Mouse (Mus musculus): ENCODE data around the gene Psma6. TPM values are rescaled to one million over a fixed set of nuclear protein-coding genes. Genes with fewer than 3 reads are reported as not detected.

The Psma6 gene
- total RNA-seq, 2 experiments from 2014 or later = 140 to 155 TPM

DNA sequence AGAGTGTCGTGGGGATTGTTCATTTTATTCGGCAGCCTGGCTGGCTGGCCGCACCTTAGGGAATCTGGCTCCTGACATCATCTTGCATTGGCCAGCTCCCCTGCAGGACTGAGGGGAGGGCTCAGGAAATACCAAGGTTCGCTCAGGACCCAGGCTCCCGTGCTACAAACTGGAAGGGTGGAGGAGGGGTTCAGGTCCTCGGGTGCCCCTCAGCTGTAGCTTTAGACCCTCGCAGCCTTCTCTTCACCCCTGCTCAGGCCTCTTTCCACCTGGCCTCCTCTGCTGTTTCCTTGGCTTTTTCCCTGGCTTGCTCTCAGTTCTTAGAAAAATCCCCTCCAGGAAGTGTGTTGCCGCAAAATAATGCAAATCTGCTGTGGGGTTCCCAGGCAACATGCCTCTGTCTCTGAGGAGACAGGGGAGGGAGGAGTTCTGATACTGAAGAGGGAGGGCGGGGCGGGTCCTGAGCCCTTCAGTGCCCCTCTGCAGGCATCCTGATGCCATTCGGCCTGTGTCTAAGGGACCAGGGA is 54.7 kb downstream of the Psma6 start:
- no peak for DNase-seq

- no peak for DNase-seq
Measured at GRCm38 (mm10) chr12:55440416-55440815, 56.4 kb downstream of the Psma6 start.

DNA sequence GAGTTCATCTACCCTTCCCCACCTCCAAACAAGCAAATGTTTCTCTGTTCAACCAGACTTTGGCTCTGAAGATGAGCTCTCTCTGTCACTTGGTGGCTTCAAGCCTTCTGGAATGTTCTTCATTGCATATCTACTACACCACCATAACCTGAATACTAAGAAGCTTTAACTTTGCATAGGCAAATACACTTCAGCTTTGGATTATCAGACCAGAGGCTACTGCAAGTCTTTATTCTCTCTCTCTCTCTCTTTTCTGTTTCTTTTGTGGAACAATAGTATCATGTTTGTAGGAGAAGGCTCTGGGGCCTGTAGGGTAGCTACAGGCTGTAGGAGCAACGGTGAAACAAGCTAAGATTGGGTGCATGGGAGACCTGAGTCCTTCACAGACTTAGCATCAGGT is 58.2 kb downstream of the Psma6 start:
- DNase-seq = no peak

DNA sequence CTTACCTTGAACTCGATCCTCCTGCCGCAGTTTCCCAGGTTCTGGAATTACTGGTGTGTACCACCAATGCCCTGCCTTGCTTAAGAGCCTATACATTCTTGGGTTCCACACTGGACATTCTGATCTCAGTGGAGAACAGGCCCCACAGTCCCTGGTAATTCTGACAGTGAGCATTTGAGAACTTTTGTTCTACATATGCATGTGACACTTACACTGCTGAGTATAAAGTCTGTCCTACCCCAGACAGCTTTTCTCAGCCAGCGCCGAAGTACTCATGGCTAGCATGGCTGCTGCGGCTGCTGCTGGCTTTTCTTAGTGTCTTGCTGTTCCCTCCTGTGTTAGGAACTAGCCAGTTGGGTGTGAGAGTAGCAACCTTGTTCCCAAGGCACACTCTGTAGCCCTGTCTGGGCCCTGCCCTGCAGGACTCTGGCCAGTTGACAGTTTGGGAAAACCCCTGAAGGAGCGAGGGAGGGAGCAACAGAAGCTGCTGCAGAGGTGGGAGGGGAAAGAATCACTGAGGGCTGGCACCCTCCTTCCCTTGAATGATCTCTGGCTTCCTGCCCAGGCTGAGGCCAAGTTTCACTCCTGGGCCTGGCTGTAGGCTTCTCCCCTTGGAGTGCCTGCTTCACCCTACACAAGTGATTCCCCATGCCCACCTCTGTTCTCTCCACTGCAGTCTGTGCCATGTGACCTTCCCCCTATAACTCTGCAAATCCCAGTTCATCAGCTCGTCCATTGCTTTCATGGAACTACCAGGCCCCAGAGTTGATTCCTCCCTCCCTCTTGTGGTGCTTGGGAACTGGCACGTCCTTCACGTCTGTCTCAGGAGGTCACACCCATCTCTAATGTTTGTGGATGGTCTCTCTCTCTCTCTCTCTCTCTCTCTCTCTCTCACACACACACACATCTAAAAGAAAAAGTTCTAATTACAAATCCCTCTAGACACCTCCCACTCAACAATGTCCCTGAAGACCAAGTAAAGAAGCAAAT is 59.1 kb downstream of the Psma6 start:
- peak; percentile 83 for DNase-seq

- DNase-seq = no peak
Measured at GRCm38 (mm10) chr12:55444031-55444451, 60.0 kb downstream of the Psma6 start.

- no peak for DNase-seq
Measured at GRCm38 (mm10) chr12:55445583-55445982, 61.6 kb downstream of the Psma6 start.

GRCm38 (mm10) chr12:55446366-55446745 is 62.3 kb downstream of the Psma6 start:
- no peak for DNase-seq

- peak; percentile 88 for DNase-seq
Measured at GRCm38 (mm10) chr12:55446746-55447395, 62.8 kb downstream of the Psma6 start.

DNA sequence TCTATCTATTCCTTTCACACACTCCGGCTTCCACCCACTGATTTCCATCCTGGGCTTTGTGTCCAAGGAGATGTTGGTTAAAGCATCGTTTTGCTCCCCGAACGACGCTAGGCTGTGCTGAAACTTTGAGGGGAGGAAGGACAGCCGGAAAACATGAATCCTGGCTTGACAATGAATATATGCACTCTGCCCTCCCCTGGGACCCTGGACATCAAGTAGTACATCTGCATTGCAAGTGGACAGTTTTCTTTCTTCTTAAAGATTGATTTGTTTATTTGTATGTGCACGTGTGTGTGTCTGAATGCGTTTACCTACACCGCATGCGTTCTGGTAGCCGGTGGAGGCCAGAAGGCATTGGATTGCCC is 63.4 kb downstream of the Psma6 start:
- DNase-seq = no peak

DNA sequence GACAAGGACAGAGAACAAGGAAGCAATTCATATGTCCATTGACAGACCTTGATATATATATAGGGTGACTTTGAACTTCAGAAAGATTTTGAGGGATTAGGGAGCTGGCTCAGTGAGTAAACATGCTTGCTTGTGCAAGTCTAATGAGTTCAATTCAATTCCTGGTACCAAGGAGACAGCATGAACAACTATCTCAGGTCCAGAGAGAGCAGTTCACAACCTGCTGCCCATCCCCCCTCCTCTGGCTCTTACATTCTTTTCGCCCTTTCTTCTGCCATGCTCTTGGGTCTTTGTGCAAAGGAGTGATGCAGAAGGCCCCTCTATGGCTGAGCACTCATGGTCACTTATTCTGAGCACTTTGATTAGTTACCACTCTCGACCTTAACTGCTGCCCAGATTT is 64.4 kb downstream of the Psma6 start:
- DNase-seq = no peak

DNA sequence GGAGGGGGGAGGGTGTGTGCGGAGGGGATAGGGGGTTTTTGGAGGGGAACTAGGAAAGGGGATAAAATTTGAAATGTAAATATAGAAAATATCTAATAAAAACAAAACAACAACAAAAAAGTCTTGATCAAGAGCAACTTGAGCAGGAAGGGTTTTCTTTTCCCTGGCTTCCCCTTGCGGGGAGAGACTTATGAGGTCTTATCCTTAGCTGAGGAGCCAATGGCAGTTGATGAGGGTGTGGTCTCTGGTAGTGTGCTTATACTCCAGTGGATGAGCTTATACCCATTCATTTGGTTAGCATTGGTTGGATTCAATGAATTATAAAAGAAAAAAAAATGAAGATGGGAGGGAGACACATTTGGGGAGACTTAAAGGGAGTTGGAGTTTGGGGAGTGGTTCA is 65.0 kb downstream of the Psma6 start:
- no peak for DNase-seq

DNA sequence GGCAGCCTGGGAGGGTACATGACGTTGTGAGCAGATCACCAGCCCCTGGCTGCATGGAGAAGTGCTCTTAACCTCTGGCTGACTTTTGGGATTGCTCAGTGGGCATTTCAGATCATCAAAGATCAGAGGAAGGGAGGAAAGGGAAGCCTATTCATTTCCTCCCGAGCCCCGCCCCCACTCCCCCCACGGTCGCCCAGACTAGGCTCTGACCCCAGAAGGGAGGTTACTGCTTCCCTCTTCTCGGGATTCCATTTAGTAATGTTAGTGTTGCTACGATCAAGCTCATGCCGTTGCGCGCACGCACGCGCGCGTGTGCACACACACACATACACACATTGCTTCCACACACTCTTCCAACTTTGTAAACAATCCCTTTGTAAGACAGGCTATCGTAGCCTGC is 66.4 kb downstream of the Psma6 start:
- no peak for DNase-seq

GRCm38 (mm10) chr12:55452839-55453238 is 68.8 kb downstream of the Psma6 start:
- DNase-seq = no peak

- no peak for DNase-seq
Measured at GRCm38 (mm10) chr12:55453924-55454323, 69.9 kb downstream of the Psma6 start.

DNA sequence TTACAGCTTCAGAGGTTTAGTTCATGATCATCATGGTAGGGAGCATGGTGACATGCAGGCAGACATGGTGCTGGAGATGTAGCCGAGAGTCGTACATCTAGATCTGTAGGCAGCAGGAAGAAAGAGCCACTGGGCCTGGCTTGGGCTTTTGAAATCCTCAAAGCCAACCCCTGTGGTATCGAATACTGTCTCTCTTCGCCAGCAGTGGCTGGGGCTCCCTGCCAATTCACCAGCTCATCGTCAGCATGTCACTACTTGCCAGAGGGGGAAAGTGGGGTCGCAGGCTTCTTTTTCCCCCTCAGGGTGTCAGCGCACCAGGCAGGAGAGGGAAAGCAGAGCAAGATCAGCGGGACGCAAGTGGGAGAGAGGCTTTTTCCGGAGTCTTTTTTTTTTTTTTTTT is 71.2 kb downstream of the Psma6 start:
- no peak for DNase-seq

GRCm38 (mm10) chr12:55456136-55456535 is 72.1 kb downstream of the Psma6 start:
- no peak for DNase-seq

DNA sequence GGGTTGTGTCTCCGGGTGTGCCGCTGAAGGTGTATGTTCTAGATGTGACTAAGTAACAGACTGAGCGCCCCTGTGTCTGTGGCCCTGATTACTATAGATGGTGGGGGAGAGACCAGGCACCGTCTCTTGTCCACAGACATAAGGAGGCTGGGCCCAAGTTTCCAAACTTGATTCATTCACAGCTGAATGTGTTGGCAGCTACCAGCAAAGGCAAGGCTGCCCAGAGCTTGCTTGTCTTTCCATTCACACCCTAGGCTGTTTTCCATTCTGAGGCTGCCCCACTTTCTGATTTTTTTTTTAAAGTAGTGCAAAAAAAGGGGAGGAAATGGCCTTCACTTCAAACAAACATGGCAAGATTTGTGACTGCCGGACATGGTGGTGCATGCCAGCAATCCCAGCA is 72.9 kb downstream of the Psma6 start:
- DNase-seq = no peak

DNA sequence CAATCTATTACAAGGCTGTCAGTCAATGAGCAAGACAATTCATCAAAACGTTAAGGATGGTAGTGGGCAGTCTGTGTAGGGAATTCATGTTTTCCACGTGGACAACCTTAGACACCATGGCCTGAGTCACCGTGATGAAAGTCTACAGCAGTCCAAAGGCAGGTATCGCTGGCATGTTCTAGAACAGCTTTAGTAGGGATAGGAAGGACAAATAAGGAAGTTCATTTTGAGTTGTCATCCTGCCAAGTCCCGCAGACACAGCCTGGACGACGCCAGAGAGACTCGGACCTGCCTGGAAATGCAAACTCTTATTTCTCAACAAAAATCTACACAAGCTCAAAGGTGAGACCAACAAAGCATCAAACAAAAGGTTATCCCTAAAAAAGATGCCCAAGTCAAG is 75.7 kb downstream of the Psma6 start:
- DNase-seq = no peak

DNA sequence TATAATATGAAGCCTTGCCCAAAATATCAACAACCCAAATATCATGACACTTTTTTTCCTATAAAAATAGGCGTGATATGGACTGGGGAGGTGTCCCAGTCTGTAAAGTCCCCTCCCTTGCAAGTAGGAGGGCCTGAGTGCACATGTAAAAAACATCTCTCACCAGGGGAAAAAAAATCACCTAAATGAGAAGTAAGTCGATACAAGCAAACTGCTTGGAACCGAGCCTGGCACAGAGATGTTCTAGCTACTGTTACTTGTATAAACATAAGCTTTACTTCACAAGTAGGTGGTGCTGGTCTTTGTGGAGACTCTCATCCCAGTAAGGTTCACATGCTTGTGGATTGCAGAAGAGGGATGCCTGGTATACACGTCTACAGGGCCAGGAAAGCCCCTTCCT is 76.9 kb downstream of the Psma6 start:
- DNase-seq = no peak

DNA sequence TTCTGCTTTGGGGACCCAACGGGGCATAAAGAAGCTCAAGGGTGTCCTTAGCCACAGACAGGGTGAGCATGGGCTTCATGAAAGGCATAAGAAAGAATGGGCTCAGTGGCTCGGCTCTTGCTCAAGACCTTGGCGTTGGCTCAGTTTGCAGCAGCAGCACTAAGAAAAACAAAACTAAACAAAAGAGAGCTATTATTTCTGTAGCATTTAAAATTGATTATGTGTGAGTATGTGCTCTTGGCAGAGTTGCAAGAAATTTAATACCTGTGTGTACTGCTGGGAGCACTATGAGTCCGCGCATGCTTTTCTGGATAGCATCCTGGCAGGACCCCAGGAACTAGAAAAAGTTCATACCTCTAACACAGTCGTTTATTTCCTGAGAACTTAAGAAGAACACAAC is 77.7 kb downstream of the Psma6 start:
- no peak for DNase-seq

DNA sequence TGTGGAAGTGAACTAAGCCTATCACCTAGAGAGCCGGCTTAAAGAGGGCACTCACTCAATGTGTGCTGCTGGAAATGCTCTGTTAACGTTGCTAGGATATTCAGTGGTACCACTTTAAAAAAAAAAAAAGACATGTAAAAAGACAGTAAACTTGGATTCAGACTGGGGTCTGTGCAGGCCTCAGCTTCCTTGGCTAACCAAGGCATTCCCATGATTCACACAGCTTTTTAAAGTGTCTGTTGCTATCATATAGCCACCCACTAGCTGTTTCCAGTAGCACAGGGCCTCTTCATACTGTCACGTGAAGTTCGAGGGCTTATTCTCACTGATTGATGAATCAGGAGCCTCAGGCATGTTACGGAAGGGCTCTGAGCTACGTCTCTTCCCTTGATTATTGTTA is 78.4 kb downstream of the Psma6 start:
- DNase-seq = no peak

- no peak for DNase-seq
Measured at GRCm38 (mm10) chr12:55463087-55463486, 79.1 kb downstream of the Psma6 start.
